Mouse (Mus musculus) G1E (cell line): ENCODE results near the gene Epha3.

Experiments used
- CTCF ChIP-seq: IDR thresholded peaks from 2 replicates; pipeline ENCODE4 v1.5.1; 2012; ENCODE audit warnings: low read depth, low read length, inconsistent platforms, mixed read lengths
- GATA1 ChIP-seq: IDR thresholded peaks from 2 replicates; pipeline ENCODE4 v1.6.1; 2012; ENCODE audit warnings: borderline replicate concordance, low read length, inconsistent platforms, mixed read lengths
- GATA2 ChIP-seq: IDR thresholded peaks from 2 replicates; pipeline ENCODE4 v1.6.1; 2012; ENCODE audit warnings: low read depth, low read length, inconsistent platforms, borderline replicate concordance
- POLR2AphosphoS5 ChIP-seq: IDR thresholded peaks from 2 replicates; pipeline ENCODE4 v1.6.1; 2012; ENCODE audit warnings: low read depth, low read length, inconsistent platforms; ENCODE audit not compliant: insufficient replicate concordance
- TAL1 ChIP-seq: conservative IDR thresholded peaks from 2 replicates; pipeline ENCODE4 v1.6.1; 2012; ENCODE audit warnings: low read depth, low read length, inconsistent platforms, mixed read lengths

- TF ChIP-seq CTCF (no peak), TAL1 (no peak), GATA2 (no peak), GATA1 (no peak), POLR2AphosphoS5 (no peak)
These were observed 189.5 kb downstream of the Epha3 start for GRCm38 (mm10) chr16:63674426-63674825.
